Mouse (Mus musculus) left cerebral cortex, postnatal 25 days (tissue): ENCODE results near the gene Kank2. TPM values are rescaled to one million over a fixed set of nuclear protein-coding genes. Genes with fewer than 3 reads are reported as not detected.

Experiments used
- DNase-seq, 2 experiments: peaks; one replicate each; pipeline ENCODE4 v3.0.0; 2022; ENCODE audit warnings: low spot score in 2 of 2, mixed read lengths in 1 of 2
- intact Hi-C: fragments of 180-260 bp; cut with DNase I; formaldehyde crosslinking; loops from one replicate; pipeline ENCODE4 v1.15.1; 2025
- total RNA-seq, 2 experiments: library from RNA; stranded (reverse); gene quantifications; 2 replicates each; pipeline ENCODE4 v1.2.3; 2021

Kank2 gene
- total RNA-seq, 2 experiments from 2014 or later = 7.4 to 7.5 TPM

DNA sequence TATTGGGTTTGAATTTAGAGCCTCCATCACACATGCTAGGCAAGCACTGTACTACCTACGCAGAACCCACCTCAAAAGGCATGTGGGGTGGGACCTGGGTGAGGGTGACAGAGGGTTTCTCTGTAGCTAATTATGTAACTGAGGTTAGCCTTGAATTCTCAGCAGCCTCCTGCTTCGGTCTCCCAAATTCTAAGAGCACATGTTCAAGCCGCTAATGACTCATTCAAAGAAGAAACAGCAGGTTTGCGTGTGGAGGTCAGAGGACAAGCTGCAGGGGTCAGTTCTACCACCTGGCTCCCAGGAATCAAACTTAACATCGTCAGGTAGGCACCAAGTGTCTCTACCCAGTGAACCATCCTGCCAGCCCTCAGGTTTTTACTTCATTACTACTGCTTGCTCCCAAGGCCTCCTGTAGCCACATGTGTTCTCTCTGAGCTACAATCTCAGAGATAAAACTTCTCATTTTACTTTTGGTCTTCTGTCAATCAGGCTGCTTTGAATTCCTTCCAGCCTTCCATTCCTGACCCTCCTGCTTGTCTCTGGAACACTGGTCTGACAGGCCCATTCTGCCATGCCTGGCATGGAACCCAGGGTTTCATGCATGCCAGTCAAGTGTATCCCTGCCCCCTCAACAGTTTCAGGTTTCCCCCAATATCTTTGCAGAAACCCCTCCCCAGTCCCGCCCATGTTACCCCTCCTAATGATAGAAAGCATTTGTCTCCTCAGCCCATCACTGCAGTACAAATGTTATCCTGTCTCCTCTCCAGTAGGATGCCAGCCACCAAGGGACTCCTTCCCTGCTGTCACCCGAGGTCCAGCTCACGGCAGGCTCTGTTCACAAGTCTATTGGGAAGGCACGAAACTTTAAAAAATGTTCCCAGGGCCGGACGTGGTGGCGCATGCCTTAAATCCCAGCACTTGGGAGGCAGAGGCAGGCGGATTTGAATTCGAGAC lies 39.7 kb downstream of the Kank2 start:
- no peak for DNase-seq
- intact Hi-C loops = no loop called here

DNA sequence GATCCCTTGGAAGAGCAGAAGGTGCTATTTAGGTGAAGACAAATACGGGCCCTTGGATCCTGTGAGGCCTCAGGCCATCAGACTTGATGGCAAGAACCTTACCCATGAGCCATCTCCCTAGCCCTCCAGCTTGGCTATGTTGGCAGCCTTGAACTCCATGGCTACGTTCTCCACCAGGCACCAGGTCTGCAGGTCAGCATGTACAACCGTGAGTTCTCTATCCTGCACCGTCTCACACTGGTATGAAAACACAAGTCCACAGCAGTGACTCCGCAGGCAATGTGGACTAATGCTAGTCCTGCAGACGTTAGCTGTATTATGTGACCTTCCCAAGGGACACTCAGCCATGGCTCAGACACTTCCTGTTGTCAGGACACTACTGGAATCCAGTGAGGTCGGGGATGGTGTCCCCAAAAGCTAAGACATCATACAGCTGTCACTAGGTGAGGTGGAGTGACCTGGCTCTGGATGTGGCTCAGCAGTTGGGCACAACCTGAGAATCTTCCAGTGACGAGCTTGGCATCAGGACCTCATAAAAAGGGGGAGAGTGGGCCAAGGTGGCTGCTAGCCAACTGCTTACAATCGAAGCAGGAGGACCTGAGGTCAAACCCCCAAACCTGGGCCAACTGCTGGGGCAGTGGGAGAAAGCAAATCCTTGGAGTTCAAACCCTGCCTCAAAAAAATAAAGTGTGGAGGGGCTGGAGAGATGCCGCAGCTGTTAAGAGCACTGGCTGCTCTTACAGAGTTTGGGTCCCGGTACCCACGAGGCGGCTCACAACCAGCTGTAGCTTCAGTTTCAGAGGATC lies 43.8 kb downstream of the Kank2 start:
- intact Hi-C loops = no loop called here
- DNase-seq = no peak

DNA sequence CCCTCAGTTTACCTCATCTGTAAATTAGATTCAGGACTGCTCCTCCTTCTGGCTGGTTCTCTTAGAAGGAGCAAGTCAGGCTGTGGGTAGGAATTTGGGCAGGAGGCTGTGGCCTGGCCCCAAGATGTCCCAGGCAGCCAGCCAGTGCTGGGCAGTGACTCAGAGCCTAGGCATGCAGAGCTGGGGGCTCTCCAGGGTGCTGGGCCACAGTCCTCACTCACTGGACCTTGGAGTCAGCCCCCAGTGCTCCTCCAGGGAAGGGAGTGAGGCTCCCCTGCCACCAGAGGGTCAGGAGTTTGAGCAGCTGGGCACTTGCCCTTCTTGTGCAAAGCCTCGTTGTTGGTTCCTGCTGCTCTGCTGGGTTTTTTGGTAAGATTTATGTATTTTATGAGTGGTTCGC lies 44.5 kb downstream of the Kank2 start:
- DNase-seq = no peak
- intact Hi-C loops = no loop called here

DNA sequence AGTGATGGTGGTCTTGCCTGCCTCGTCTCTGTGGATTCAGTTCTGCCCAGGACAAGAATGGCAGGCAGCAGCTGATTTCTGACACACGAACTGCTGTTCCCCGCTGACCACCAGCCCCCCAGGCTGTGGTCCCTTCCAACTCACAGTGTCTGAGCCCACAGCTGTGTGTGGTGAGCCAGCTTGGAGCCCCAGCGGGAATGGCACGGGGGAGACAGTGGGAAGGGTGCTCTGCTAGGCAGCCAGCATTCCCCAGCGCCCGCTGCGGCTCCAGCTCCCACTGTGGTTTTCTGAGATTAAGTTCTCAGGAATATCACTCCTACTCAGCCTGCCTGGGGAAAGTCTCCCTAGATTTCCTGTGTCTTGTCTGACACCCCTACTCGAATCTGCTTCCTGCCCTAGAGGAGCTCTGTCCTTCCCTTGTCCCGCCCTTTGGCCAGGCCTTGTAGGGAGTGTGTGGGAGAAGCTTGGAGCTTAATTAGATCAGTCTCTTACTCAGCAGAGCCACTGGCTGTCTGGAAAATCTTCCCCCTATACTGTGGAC lies 46.2 kb downstream of the Kank2 start:
- intact Hi-C loops = no loop called here
- DNase-seq = peak; percentile 36 to 81

DNA sequence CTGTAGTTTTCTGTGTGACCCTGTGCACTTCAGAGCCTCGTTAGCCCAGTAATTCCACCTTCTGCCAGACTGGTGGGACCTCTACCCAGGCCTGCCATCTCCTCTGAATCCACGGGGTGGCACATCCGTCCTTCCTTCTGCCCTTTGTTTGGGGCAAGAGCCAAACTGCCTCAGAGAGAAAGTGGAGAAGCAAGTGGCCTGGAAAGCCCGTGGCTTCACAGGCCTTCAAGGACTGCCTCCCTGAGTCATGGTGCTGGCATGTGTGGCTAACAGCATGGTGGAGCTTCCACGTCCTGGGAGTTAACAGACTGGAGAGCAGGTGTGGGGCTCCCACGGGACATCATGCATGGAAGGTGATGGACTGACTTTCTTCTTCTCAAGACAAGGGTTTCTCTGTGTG lies 47.2 kb downstream of the Kank2 start:
- intact Hi-C loops = no loop called here

DNA sequence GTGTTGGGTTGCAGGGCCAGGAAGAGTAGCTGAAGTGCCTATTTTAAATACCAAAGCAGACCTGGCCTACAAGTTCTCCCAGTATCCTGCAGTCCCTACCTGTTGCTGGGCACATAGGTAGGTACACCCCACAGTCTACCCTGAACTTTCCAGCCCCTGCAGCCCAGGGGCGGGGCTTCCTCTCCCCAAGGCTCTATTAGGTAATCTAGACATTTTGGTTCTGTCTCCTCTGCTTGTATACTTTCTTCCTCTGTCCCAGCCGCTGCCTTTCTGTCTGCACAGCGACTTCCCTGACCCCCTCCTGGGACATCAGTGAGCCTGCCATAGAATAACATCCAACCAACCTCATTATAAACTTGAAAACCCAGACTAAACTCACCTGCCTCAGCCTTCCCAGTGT lies 48.2 kb downstream of the Kank2 start:
- no peak for DNase-seq
- intact Hi-C loops = no loop called here

More for the DNA sequence above, 47.2 kb downstream of the Kank2 start:
- DNase-seq = no peak

DNA sequence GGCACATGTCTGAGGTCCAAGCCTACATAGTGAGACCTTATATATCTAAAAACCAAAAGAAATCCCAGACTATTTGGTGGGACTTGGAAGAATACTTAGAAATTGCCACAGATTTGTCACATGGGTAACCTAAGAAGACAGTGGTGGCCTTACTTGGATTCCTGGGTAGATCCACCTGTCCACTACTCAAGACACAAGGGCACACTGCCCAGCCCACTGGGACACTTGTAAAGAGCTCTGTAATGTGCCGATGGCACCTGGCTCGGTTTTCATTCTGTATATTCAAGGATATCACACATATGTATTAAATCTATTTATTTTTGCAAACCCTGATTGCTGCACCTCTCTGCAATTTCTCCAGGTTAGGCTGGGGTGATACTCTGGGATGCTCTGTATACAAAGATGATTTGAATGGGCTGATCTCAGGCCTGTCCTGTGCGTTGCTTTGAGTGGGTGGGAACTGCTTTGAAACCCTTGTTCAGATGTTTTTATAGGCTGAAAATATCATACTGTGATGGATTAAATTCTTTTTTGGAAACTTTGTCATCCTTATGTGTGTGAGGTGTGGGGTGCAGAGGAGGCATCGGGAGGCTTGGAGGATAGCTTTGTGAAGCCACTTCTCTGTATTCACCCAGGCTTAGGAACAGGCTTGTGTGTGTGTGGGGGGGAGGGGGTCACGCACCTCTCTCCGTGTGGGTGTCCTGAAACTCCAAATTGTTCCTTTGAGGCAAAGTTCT lies 49.0 kb downstream of the Kank2 start:
- DNase-seq = peak in 1 of 2 experiments; percentile 65
- intact Hi-C loops = no loop called here

DNA sequence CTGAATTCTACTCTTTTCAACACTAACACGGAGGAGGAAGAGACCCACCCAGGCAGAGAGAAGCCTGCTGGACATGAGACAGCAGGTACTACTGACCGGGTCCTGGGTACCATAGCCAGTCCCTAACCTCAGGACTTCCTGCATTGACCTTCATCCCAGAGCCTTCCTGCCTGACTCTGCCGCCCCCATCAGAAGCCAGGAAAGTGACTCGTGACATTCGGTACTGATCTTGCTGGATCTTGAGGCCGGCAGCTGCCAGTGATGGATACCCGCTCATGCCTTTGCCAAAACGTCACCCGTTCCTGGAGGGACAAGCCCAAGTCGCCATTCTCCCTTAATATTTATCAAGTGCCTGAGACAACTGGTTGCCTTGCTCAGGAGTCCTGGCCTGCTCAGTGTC lies 50.1 kb downstream of the Kank2 start:
- no peak for DNase-seq
- intact Hi-C loops = no loop called here

DNA sequence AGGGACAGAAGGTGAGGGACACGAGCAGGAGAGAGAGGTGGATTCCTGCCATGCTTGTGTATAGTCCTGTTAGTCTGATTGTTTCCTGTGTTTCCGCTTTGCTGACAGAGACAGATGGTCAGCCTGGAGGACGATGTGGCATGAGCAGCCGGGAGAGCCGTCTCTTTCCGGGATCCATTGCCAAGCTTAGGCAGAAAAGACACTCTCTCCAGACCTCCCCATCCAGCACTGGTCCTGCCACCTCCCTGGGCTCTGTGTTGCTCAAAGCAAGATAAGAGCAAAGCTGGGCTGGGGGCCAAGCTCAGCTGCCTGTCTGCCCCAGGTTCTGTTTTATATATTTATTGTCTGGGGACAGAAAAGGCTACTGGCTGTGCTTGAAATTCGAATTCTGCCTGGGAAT lies 50.5 kb downstream of the Kank2 start:
- intact Hi-C loops = no loop called here
- peak in 1 of 2 experiments; percentile 32 for DNase-seq

DNA sequence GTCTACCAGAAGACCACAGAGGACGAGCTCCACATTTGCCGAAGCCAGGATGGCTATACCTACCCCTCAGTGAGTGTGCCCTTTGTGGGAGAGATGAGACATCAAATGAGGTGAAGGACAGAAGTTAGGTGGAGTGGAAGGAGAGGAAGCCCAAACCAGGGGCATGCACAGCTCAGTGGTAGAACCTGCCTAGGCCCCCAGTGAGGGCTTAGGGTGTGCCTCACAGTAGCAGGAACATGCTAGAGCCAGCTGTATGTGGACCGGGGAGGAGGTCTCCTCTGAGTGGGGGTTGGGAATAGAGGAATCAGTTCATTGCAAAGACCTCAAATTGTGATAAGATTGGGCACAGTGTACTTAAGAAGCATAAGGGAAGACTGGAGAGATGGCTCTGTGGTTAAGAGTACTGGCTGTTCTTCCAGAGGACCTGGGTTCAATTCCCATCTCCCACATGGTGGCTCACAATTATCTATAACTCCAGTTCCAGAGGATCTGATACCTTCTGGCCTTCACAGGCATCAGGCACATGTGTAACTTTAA lies 51.2 kb downstream of the Kank2 start:
- intact Hi-C loops = no loop called here
- DNase-seq = no peak

DNA sequence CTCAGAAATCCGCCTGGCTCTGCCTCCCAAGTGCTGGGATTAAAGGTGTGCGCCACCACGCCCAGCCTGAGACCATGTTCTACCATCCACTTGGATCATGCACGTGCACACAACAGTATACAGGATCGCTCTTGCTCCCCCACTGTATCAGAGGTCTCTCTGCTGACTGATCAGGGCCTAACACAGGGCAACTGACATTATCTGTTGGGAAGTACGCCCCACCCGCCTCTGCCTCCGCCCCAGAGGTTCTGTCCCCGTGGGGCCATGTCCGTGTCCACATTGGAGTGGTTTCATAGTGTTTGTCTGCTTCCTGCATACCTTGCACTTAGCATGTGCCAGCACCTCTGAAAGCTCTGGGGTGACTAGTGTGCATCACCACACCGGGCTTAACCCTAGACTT lies 57.0 kb downstream of the Kank2 start:
- no peak for DNase-seq
- intact Hi-C loops = no loop called here

DNA sequence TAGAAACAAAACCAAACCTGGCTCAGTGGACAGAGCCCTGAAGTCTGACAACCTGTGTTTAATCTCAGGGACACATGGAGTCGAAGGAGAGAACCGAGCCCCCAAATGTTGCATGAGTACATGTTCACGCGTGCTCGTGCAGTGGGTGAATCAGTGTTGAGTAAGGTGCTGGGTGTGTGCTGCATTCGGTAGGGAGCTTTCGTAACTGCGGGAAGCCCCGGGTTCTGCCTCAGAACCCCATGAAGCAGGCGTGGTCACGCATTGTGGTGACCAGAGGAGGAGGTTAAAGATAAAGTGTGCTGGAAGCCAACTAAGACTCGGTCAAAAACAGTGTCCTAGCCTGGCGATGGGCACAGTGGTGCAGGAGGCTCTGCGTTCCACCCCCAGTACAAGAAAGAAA lies 58.1 kb downstream of the Kank2 start:
- intact Hi-C loops = no loop called here
- DNase-seq = no peak

DNA sequence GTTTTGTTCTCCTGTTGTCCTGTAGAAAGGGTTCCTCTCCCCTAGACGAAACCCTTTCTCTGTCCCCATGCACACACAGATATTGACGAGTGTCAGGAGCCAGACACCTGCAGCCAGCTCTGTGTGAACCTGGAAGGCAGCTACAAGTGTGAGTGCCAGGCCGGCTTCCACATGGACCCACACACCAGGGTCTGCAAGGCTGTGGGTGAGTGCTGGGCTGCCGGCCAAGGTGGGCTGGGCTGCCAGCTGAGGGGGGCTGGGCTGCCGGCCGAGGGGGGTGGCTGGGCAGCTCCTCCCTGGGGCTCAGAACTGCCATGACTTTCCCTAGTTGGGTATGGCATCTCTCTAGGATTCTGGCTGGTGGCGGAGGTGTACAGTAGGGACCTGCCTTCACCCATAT lies 59.8 kb downstream of the Kank2 start:
- no peak for DNase-seq
- intact Hi-C loops = no loop called here

DNA sequence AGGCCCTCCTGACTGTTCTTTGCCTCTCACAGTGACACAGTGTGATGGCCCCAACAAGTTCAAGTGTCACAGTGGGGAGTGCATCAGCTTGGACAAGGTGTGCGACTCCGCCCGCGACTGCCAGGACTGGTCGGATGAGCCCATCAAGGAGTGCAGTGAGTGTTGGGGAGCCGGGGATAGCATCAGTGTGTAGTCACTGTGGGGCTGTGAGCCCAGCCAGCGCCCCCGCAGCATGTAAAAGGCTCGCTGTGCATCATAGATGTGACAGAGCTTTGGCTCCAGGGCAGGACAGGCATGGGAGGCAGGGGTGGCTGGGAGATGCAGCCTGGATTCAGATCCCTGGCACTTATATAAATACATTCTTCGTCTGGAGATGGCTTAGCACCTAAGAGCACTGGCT lies 61.4 kb downstream of the Kank2 start:
- intact Hi-C loops = no loop called here
- DNase-seq = peak in 1 of 2 experiments; percentile 83

DNA sequence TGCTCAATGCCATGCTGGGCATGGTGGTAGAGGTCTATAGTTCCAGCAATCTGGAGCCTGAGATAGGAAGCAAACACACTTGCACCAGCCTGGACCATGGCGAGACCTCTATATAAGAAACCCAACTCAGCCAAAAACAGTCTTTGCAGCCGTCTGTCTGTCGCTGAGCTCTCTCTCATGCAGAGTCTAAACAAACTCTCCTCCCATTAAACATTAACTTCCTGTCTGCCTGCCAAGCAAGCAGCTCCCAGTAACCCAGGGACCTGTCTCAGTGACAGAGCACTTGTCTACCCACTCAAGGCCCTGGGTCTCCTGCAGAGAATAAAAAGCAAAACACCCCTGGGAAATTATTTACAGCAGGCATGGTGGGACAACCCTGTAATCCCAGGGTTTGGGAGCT lies 62.0 kb downstream of the Kank2 start:
- no peak for DNase-seq
- intact Hi-C loops = no loop called here

DNA sequence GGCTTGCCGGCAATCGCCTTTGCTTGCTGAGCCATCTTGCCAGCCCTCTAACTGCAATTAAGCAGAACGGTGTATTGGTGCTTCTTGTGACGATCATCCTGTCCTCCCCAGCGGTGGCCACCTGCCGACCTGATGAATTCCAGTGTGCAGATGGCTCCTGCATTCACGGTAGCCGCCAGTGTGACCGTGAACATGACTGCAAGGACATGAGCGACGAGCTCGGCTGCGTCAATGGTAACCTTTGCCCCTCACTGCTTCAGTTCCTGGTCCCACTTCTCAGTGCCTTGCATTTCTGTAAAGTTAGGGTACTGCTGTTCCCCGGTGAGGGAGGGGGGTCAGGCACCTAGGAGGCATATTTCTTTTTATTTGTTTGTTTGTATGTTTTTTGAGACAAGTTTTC lies 63.4 kb downstream of the Kank2 start:
- no peak for DNase-seq
- intact Hi-C loops = no loop called here

DNA sequence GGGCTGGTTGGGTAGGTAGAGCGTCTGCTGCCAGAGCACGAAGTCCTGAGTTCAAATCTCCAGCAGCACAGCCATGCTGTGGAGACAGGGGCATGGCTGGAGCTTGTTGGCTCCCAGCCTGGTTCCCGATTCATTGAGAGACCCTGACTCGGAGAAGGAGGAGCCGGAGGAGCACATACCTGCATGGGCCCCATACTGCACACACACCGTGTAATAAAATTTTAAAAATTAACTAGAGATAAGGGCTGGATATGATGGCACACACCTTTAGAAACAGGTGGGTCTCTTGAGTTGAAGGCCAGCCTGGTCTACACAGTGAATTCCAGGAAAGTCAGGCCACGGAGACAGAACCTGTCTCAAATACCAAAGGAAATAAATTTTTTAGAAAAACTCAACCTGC lies 64.6 kb downstream of the Kank2 start:
- no peak for DNase-seq
- intact Hi-C loops = no loop called here

DNA sequence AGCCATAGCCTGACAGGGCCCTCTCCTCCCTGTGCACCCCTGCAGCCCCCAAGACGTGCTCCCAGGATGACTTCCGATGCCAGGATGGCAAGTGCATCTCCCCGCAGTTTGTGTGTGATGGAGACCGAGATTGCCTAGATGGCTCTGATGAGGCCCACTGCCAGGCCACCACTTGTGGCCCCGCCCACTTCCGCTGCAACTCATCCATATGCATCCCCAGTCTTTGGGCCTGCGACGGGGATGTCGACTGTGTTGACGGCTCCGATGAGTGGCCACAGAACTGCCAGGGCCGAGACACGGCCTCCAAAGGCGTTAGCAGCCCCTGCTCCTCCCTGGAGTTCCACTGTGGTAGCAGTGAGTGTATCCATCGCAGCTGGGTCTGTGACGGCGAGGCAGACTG lies 65.1 kb downstream of the Kank2 start:
- intact Hi-C loops = no loop called here
- DNase-seq = no peak

DNA sequence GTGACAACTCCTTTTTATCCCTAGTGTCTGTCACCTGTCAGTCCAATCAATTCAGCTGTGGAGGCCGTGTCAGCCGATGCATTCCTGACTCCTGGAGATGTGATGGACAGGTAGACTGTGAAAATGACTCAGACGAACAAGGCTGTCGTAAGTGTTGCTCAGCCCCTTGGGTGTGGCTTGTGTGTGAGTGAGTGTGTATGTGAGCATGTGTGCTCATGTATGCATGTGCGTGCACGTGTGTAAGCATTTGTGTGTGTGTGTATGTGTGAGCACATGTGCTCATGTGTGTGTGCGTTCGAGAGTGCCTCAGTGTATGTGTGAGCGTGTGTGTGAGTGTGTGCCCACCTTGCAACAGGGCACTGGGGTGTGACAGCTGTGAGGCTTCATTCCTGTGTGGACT lies 66.3 kb downstream of the Kank2 start:
- intact Hi-C loops = no loop called here
- DNase-seq = no peak

DNA sequence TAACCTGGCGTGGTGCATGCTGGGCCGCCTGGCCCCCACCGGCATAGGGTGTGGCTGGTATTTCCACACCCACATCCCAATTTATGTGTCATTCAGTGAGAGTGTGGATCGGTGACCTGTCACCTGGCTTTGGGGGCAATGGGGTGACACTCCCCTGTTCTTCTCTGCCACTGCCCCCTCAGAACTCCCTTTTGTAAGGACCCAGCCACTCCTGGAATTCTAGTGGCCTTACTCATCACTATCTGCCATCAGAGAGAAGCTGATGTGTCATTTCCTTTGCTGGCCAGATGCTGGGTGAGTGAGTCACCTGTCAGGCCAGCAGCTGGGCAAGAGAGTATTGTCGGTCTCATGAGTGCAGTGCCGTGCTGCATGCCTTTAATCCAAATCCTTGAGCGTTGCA lies 69.3 kb downstream of the Kank2 start:
- intact Hi-C loops = no loop called here

More for the DNA sequence above, 69.3 kb downstream of the Kank2 start:
- DNase-seq = no peak
